Mouse (Mus musculus) gastrocnemius, postnatal 14 days (tissue): ENCODE results near the gene Tmem63b. TPM values are rescaled to one million over a fixed set of nuclear protein-coding genes. Genes with fewer than 3 reads are reported as not detected.

Experiments used
- DNase-seq: peaks from one replicate; pipeline ENCODE4 v3.0.0; 2021; ENCODE audit warnings: mixed read lengths
- intact Hi-C: fragments of 180-260 bp; cut with DNase I; formaldehyde crosslinking; loops from one replicate; pipeline ENCODE4 v1.15.1; 2025; ENCODE audit warnings: low total_unique reads
- total RNA-seq, 2 experiments: library from RNA; stranded (reverse); gene quantifications; 2 replicates each; pipeline ENCODE4 v1.2.3; 2021

The Tmem63b gene
- total RNA-seq, 2 experiments from 2014 or later = 52.9 to 57.0 TPM

- no peak for DNase-seq
- intact Hi-C loops = no loop called here
These were observed 23.1 kb upstream of the Tmem63b start for GRCm38 (mm10) chr17:45709829-45710228.

GRCm38 (mm10) chr17:45708179-45708578, 21.5 kb upstream of the Tmem63b start:
- intact Hi-C loops = no loop called here
- no peak for DNase-seq

GRCm38 (mm10) chr17:45707376-45707775, 20.7 kb upstream of the Tmem63b start:
- no peak for DNase-seq
- intact Hi-C loops = no loop called here

GRCm38 (mm10) chr17:45706796-45707195, 20.1 kb upstream of the Tmem63b start:
- no peak for DNase-seq
- intact Hi-C loops = no loop called here

GRCm38 (mm10) chr17:45703187-45703586, 16.5 kb upstream of the Tmem63b start:
- no peak for DNase-seq
- intact Hi-C loops = no loop called here

- intact Hi-C loops = no loop called here
- no peak for DNase-seq
These were observed 15.5 kb upstream of the Tmem63b start for GRCm38 (mm10) chr17:45702254-45702653.

GRCm38 (mm10) chr17:45701236-45701591, 14.5 kb upstream of the Tmem63b start:
- peak; percentile 42 for DNase-seq
- intact Hi-C loops = no loop called here

GRCm38 (mm10) chr17:45700496-45701235, 14.0 kb upstream of the Tmem63b start:
- peak; percentile 63 for DNase-seq
- intact Hi-C loops = no loop called here

GRCm38 (mm10) chr17:45699039-45699740, 12.5 kb upstream of the Tmem63b start:
- no peak for DNase-seq
- intact Hi-C loops = no loop called here

GRCm38 (mm10) chr17:45698368-45698767, 11.7 kb upstream of the Tmem63b start:
- DNase-seq = no peak
- intact Hi-C loops = no loop called here

GRCm38 (mm10) chr17:45696981-45697380, 10.3 kb upstream of the Tmem63b start:
- DNase-seq = no peak

GRCm38 (mm10) chr17:45695227-45696120, 8.8 kb upstream of the Tmem63b start:
- intact Hi-C loops = no loop called here

More at GRCm38 (mm10) chr17:45696981-45697380, 10.3 kb upstream of the Tmem63b start:
- intact Hi-C loops = no loop called here

GRCm38 (mm10) chr17:45693812-45694565, 7.3 kb upstream of the Tmem63b start:
- DNase-seq = no peak

More at GRCm38 (mm10) chr17:45695227-45696120, 8.8 kb upstream of the Tmem63b start:
- DNase-seq = no peak

GRCm38 (mm10) chr17:45692159-45692558, 5.5 kb upstream of the Tmem63b start:
- no peak for DNase-seq
- intact Hi-C loops = no loop called here

More at GRCm38 (mm10) chr17:45693812-45694565, 7.3 kb upstream of the Tmem63b start:
- intact Hi-C loops = no loop called here

GRCm38 (mm10) chr17:45690044-45690443, 3.3 kb upstream of the Tmem63b start:
- DNase-seq = no peak
- intact Hi-C loops = no loop called here

GRCm38 (mm10) chr17:45689120-45689519, 2.4 kb upstream of the Tmem63b start:
- no peak for DNase-seq
- intact Hi-C loops = no loop called here

- intact Hi-C loops = no loop called here
- DNase-seq = peak; percentile 93
These were observed 549 bp downstream of the Tmem63b start, which contains the start of gene Mrpl14 for GRCm38 (mm10) chr17:45686093-45686619. Gene Mrpl14, plus strand, starts transcription at chr17:45686322.

GRCm38 (mm10) chr17:45685171-45686092, 1.3 kb downstream of the Tmem63b start:
- DNase-seq = peak; percentile 61
- intact Hi-C loops = no loop called here
